Mouse (Mus musculus) thymus, adult 2 months (tissue): ENCODE measurements around the gene Polr3f.

Experiments used
- CTCF ChIP-seq: fragments of 200-500 bp; IDR thresholded peaks from 2 replicates; pipeline ENCODE4 v1.5.1; 2012; ENCODE audit warnings: mild to moderate bottlenecking, control low read depth, low read length, moderate library complexity, borderline replicate concordance; ENCODE audit not compliant: control insufficient read depth, poor library complexity, insufficient read depth; ENCODE audit errors: extremely low read depth
- POLR2A ChIP-seq: fragments of 200-500 bp; IDR thresholded peaks from 2 replicates; pipeline ENCODE4 v1.6.1; 2012; ENCODE audit warnings: mild to moderate bottlenecking, low read length, control low read depth, moderate library complexity; ENCODE audit not compliant: control insufficient read depth, poor library complexity, insufficient read depth; ENCODE audit errors: extremely low read depth

DNA sequence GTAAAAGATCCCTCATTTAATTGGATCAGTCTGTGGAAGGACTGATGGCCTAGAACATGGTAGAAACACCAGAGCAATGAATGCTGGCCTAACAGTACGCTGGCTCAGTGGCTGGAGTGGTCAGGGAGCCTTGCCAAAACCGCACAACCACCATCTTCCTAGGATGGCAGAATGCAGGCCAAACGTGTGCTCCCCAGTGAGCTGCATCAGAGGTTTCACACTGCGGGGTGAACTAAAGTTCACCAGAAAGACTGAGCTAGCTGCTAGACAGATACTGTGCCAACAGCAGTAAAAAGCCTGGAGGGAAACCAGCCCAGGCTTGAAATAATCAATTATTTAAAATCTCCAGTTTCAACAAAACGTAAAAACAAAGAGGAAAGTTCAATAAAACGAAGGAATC lies 40.0 kb upstream of the Polr3f start:
- TF ChIP-seq POLR2A (no peak), CTCF (no peak)
